Mouse (Mus musculus) lung, postnatal 10 days (tissue): ENCODE data around the gene Gm3336.

Source experiments
- DNase-seq: peaks from one replicate; pipeline ENCODE4 v3.0.0; 2021

The Gm3336 gene

DNA sequence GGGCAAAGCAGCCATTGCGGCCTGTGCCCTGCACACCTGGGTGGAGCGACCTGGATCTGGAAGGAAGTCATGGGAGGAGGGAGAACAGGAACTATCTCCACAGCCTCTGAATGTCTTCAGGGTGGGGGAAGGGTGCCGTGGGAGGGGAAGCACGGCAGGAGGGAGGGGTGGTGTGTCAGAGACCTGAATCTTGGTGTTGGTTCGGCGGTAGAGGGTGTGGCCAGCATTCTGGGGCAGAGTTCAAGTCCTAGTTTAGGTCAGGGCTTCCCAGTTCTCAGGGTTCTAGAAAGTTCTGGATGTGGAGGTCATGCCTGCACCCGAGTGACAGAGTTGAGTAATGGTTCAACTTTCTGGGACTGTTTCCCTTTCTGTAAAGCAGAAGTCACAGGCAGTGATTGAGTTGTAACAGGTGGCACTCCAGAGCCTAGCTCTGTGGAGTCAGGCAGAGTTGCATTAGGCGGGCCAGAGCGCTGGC, 1.5 kb downstream of the Gm3336 start:
- peak; percentile 20 for DNase-seq

DNA sequence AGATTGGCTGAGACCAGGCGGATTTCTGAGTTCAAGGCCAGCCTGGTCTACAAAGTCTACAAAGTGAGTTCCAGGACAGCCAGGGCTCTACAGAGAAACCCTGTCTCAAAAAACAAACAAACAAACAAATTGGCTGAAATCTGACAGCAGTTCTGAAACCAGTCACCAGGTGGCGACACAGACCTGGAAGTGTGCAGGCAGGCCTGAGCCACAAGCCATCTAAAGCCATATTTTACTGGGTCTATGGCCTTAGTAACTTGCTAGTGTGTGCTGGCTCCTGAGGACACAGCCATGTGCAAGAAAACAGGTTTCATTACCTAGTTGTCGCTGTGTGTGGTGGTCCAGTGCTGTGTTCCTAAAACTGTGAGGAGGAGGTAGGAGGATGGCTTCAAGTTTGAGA, 2.4 kb downstream of the Gm3336 start:
- DNase-seq: peak; percentile 85

DNA sequence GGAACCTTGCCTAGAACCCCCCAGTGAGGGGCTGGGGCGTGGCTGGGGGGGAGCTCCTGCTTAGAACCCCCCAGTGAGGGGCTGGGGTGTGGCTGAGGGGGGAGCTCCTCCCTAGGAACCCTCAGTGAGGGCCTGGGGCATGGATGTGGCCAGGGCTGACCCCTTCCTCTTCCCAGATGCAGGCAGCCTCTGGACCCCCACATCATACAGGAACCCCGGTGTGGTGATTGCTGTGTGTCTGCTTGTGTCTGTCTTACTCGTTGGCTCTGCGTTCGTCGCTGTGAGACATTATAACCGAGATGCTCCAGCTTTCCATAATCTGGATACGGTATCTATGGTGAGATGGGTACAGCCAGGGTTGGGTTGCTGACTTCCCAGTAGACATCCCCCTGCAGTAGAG, 3.3 kb downstream of the Gm3336 start:
- DNase-seq: peak; percentile 7

DNA sequence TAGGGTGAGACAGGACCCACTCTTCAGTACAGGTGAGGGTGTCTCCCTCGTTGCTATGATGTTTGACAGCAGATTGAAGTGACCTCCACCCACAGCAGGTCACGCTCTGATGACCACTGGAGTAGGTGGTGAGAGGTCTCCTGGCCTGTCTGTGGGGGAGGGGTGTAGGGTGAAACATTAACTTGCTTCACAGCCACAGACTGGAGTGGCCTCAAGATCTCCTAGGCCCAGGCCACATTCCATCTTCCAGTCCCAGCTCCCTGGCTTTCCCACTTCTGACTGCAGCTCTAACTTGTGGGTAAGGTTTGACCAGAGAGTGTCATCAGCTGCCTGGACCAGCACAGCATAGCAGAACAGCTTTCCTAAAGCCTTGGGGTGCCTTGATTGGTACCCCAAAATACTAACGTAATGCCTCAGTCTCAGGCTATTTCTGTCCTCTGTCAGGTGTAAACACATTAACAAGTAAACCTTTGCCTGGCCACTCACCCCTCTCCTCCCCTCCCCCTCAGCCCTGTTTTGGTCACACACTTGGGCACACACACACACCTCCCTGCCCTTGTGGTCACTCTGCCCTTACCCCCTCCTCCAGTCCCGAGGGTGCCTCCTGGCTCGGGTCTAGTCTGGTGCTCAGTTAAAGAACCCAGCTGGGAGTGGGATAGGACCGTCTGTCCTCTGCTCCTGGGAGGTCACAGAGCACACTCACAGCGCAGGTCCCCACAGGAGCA, 5.3 kb downstream of the Gm3336 start, which contains the start of gene Pde4c:
Gene Pde4c (plus strand): TSS at position 235 of the 725 bp plus-strand sequence.
- peak; percentile 77 for DNase-seq

DNA sequence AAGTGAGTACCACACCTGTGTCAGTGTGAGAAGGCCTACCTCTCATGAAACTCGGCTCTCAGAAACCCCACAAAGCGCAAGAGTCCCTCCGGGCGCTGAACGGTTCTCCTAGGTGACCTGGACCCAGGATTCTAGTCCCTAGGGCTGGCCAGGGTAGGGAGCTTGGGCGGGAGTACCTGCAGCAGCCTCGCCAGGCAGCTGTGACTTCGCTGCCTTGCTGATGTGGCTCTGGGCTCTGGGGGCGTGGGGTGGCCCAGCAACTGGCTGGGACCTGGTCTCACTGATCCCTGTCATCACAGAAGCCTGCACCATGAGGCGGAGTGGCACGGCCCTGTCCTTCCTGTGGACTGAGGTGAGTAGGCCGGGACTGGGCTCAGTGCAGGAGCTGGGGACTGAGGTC, 5.9 kb downstream of the Gm3336 start:
- no peak for DNase-seq

DNA sequence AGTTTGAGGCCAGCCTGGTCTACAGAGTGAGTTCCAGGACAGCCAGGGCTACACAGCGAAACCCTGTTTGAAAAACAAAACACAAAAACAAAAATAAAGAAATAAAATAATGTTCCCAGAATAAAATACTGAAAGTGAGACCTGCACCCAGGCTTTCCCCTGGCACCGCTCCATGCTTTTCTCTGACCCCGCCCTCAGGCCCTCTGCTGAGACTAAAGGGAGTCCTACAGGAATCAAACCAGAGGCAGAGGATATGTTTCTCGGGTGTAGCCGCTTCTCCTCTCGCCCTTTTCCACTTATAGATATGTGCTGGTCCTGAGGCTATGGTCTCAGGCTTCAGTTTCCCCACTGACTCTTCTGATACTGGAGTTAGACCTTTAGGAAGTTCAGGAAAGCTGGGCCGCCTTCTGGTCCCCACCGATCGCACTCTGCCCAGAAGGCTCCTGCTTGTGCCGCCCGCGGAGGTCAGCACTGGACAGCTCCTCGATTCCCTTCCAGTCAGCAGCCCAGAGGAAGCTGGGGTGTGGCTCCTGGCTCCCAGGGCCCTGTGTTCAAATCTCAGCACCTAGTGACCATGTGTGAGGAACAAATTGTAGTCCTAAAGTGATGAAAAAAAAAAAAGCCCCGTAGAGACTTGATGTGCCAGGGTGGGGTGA, 7.6 kb downstream of the Gm3336 start:
- peak; percentile 64 for DNase-seq

DNA sequence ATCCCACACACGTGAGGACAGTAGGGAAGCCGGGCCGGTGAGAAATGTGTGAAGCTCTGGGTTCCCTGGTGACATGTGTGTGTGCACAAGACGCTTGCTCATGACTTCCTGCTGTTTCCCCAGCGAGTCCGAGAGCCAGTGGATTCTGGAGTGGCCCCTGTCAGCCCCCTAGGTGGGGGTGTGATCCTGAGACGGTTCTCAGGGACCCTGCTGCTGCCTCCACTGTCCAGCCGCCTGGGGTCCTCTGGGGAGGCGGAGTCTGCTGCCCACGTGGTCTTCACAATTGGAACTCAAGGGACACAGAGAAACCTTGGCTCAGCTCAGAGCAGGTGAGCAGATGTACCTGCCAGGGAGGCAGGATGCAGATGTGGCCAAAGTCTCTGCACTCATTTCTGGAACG, 8.4 kb downstream of the Gm3336 start:
- DNase-seq: no peak

DNA sequence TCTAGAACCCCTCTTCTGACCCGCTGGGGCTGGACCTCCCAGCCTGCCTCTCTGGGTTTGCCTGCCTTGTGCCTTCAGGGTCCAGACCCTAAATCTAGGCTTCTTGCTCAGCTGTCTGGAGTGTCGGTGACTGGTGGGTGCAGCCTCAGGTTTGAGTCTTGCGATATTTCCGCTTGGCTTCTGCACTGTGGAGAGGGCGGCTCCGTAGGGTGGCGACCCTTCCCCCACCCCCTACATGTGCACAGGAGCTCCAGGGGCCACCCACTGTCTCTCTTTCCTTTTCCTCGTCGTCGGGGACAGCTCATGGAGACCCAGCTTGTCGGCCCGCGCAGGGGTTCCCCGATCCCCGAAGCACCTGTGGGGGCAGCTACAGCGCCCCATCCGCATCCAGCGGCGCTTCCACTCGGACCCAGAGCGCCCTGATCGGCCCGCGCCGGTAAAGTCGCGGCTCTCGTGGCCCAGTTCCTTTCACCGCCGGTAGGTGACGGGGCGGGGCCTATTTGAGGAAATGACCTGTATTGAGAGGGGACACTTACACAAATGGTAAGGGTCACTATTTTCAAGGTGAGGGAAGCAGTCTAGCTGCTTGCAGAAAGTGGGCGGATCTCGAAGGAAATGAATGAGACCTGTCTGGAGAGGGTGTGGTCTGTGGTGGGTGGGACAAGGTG, 11.6 kb downstream of the Gm3336 start:
- peak; percentile 53 for DNase-seq

DNA sequence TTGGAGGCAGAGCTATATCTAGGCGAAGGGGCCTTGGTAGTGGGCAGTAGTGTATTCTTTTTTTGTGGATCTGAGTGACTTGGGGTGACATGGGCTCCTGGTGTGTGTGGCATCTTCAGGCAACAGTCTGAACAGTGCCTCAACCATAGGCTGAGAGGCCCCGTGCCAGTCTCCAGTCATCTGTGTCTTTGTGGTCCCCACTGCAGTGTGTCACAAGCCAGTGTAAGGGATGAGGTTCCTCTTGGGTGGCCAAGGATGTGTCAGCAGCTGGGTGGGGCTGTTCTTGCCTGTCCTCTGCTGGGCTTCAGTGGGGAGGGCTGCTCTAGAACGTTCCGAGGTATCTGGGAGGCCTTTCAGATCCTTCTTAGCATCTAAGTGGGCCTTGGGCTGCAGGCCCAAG, 12.6 kb downstream of the Gm3336 start:
- no peak for DNase-seq

DNA sequence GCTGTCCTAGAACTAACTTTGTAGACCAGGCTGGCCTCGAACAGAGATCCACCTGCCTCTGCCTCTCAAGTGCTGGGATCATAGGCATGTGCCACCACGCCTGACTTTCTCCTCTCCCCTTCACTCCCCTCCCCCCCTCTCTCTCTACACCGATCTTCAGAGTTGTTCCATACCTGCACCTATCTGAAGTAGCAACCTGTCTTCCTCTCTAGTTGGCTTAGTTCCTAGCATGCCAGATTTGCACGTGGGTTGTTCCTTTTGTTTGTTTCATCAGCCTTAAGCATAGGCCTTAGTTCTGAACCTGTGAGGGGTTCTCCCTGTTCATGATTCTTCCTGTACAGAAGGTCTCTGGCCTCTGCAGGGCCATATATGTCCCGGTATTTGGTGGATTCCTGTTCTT, 19.4 kb downstream of the Gm3336 start:
- DNase-seq: no peak

DNA sequence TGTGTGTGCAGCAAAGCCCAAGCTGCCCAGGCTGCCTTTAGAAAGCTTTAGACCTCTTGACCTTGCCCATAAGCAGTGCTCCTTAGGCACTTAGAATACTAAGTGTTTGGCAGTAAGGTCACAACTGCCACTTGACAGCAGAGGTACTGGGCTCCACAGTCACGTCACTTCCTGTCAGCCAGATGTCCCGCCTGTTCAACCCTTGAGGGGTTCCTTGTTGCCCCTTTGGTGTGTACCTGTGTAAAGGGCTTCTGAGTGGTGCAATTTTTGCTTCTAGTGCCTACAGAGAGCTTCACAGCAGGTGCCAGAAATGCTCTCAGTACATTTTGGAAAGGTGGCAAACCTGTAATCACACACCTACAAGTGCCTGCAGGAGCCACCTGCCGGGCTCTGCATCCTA, 19.9 kb downstream of the Gm3336 start:
- DNase-seq: peak; percentile 75

DNA sequence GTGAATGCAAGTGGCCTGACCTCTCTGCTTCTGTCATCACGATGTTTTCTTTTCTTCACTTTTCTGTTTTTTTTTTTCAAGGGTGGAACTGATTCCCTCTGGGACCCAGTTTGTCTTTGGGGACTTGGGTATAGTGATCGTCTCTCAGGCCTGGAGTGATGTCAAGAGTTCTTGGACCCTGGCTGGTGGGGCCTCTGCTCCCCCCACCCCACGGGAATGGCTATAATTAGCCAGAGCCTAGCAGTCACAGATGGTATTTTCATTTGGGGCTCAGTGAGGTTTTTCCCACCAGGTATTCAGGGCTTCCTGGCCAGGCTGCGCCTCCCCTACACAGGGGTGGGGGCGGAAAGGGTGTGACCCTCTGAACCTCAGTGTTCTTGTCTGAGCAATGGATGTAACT, 23.3 kb downstream of the Gm3336 start:
- no peak for DNase-seq

DNA sequence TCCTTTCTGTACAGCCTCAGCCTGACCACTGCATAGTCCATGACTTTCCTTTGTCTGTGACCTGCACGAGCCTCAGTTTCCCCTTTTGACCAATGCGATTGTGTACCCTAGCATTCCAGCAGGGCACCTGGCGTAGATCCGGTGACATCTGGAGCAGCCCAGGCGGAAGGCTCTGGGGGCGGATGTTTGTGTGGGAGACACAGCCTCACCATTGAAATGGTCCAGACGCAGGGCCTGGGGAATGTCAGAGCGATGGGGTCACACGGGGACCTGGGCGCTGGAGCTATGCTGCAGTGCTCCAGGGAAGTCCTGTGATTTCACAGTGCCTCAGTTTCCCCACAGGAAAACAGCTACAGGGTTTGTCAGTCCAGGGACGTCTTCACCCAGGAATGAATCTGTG, 23.8 kb downstream of the Gm3336 start:
- no peak for DNase-seq

DNA sequence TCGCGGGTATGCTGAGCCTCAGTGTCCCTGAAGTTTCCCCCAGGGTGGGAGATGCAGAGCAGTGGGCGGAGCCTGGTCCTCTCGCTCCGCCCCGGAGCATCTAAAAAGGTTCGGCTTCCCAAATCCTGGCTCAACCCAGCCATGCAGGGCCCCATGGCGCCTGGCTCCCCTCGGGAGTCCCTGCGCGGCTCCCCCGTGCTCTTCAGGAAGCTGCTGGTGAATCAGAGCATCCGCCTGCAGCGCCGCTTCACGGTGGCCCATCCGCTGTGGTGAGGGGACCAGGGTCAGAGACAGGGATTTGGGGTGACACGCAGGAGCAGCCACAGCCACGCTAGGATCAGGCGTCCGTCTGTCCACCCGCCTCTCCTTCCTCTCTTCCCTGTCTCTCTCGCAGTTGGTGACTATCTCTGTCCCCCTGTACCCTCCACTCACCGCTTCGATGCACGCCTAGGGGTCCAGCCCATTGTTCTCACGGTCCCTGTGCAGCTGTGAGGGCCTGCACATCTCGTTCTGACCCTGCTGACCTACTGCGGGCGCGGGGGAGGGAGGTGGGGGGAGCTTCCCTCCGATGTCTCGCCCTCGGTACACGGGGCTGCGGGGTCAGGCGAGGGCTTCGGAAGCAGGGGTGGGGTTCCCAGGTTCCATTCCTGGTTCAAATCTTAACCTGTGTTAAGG, 24.8 kb downstream of the Gm3336 start:
- DNase-seq: no peak

DNA sequence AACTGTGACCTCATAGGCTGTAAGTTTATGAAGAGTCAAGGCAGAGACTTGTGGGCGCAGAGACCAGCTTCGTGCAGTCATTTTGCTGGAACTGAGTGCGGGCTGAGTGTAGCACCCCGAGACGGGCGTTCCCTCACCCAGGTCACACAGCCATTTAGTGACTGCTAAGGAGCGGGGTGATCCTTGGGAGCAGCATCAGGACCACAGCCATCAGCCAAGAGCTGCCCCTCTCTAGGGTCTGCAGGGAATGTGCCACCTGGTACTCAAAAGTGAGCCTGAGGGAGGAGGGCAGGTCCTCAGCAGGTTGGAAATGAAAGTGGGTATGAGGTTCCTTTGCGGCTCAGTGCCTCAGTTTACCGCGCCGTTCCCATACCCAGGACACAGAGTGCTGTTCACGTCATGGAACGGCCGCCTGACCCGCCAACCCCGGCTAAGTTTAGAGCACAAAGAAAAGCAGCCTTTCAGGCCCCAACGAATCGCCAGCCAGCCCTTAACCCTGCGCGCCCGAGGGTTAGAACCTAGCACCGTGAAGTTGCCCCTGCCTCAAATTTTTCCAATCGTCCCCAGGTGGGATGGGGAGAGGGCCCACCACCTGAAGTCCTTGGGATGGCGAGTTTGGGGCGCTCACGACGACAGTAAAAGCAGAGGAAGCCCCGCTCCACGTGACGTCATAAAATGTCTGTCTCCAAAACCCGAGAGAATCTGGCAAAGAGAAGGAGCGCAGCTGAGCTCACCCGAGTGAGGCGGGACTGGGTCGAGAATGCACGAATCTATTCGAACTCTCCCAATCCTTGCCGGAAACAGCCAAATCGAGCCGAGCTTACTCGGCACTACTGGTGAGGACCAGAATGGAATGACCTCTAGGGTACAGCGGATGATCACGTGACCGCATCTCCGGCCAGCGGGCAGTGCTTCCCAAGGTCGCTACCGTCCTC, 25.6 kb downstream of the Gm3336 start:
- peak; percentile 67 for DNase-seq

DNA sequence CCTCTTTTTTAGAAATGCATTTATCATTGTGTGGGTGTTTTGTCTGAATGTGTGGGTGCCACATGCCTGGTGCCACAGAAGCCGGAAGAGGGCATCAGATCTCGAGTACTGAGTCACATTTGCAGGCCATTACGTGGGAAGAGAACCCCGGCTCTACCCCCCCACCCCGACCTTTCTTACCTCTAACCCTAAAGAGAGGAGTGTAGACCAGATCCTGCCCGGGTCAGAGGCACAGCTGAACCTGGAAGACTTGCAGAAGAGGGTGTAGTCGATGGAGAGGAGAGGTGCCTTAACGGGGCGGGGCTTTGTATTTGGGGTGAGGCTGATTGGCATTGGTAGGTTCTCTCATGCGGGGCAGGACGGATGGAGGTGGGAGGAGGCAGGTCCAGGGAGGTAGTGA, 26.5 kb downstream of the Gm3336 start:
- peak; percentile 7 for DNase-seq

DNA sequence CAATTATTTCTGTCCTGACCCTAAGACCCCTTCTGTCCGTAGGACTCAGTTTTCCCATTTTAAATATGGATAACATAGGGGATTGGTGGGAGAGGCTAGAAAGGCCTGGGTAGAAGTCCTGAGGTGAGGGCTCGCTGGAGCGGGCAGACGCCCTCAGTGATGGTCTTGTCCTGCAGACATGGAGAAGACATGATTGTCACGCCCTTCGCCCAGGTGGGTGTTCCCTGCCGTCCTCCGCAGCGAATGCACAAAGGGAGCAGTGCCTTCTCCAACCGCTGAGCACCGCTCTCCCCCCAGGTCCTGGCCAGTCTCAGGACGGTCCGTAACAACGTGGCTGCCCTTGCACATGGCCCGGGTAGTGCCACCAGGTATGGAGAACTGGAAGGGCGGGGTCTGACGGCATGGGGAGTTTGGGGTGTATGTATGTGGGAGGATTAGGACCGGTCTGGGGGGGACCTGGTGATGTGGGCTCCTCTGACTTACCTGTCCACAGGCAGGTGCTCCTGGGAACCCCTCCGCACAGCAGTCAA, 27.4 kb downstream of the Gm3336 start:
- peak; percentile 2 for DNase-seq

DNA sequence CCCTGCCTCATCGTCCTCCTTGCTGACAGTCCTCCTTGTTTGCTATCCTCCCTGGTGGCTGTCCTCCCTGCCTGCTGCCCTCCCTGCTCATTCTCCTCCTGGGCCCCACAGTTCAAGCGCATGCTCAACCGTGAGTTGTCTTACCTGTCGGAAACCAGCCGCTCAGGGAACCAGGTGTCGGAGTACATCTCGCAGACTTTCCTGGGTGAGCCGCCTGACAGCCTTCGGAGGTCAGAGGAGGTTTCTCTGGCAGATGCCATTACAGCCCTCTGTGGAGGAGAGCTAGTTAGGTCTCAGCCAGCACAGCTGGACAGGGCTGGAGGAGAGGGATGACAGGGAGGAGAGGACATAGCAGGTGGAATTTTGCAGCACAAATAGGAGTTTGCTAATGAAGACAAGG, 28.3 kb downstream of the Gm3336 start:
- no peak for DNase-seq

DNA sequence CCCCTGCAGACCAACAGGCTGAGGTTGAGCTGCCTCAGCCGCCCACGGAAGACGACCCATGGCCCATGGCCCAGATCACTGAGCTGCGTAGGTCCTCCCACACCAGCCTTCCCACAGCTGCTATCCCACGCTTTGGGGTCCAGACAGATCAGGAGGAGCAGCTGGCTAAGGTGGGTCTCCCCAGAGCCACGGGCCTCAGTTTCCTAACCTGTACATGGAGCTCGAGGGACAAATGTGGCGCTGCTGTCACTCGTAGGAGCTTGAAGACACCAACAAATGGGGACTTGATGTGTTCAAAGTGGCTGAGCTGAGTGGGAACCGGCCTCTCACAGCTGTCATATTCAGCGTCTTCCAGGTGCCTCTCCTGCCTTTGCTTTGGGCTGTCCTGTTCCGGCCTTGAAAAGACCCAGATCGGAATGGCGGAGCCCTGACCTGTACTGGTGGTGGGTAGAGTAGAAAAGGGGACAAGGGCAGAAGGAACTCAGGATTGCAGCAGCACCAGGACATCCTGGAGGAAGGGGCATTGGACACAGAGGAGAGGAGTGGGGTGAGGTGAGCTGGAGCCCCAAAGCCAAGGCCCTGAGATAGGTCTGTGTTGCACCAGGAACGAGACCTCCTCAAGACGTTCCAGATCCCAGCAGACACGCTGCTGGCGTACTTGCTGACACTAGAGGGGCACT, 29.0 kb downstream of the Gm3336 start:
- DNase-seq: peak; percentile 0

DNA sequence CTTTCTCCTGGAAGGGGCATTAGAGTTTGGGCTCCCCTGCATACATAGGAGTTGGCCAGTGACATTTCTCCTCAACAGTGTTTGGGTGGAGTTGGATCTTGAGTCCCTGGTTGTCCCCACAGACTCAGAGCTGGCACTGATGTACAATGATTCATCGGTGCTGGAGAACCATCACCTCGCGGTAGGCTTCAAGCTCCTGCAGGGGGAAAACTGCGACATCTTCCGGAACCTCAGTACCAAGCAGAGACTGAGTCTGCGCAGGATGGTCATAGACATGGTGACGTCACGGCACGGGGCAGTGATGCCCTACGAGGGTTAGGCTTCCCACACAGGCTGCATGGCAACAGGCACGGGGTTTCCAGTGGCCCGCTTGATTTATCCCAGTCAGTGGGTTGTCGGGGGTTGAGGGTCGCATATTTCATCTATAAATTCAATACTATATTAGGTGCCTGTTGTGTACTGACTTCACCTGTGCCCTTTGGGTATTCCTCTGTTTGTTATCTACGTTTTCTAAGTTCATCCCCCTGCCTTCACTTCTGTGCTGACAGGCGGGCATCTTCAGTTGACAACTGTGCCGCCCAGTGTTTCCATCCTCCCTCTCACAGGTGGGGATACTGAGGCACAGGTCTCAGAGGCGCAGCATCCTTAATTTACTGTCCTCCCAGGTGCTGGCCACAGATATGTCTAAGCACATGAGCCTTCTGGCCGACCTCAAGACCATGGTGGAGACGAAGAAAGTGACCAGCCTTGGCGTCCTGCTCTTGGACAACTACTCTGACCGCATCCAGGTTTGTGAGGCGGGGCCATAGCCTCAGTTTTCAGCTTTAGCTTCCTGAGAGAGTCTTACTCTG, 30.1 kb downstream of the Gm3336 start:
- DNase-seq: peak; percentile 1
